Mouse (Mus musculus) testis, adult 2 months (tissue): ENCODE results near the gene Klhl22.

Source experiments
- CTCF ChIP-seq: fragments of 200-500 bp; IDR thresholded peaks from 2 replicates; pipeline ENCODE4 v1.5.1; 2012; ENCODE audit warnings: low read depth, mild to moderate bottlenecking, inconsistent platforms, low read length, moderate library complexity; ENCODE audit not compliant: control insufficient read depth, insufficient read depth, insufficient replicate concordance
- POLR2A ChIP-seq: fragments of 200-500 bp; IDR thresholded peaks from 2 replicates; pipeline ENCODE4 v1.6.1; 2012; ENCODE audit warnings: low read depth, mild to moderate bottlenecking, inconsistent platforms, low read length, moderate library complexity; ENCODE audit not compliant: control insufficient read depth

DNA sequence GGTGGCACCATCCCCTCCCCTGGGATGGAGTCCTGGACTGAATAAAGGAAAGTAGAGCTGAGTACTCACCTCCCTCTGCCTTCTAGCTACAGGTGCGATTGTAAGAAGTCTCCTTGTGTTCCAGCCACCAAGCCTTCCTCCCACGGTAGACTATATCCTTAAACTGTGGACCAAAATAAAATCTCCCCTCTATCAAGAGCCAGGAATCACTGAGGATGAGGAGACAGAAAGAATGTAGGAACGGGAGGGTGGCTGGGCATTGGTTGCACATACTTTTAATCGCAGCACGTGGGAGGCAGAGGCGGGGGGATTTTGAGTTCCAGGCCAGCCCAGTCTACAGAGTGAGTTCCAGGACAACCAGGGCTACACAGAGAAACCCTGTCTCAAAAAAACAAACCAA, 27.0 kb upstream of the Klhl22 start:
- TF ChIP-seq CTCF: no peak
- TF ChIP-seq POLR2A: no peak
